Mouse (Mus musculus) cortical plate, adult 2 months (tissue): ENCODE results near the gene Mrtfa.
A peak's percentile ranks its signal among the peaks of the same experiment; 100 is the strongest.

Experiments used
- CTCF ChIP-seq: fragments of 200-500 bp; IDR thresholded peaks from 2 replicates; pipeline ENCODE4 v1.5.1; 2011; ENCODE audit warnings: mild to moderate bottlenecking, control low read depth, low read length; ENCODE audit not compliant: insufficient read depth; ENCODE audit errors: extremely low read depth
- POLR2A ChIP-seq: fragments of 200-500 bp; IDR thresholded peaks from 2 replicates; pipeline ENCODE4 v1.6.1; 2011; ENCODE audit warnings: mild to moderate bottlenecking, low read length, control low read depth; ENCODE audit not compliant: insufficient read depth; ENCODE audit errors: extremely low read depth

GRCm38 (mm10) chr15:81049401-81050053, 141.0 kb downstream of the Mrtfa start:
- TF ChIP-seq POLR2A, result no peak
- peak; percentile 65 for TF ChIP-seq CTCF
